13 mouse cellular contexts compared by ENCODE assay signal in the genomic region with DNA sequence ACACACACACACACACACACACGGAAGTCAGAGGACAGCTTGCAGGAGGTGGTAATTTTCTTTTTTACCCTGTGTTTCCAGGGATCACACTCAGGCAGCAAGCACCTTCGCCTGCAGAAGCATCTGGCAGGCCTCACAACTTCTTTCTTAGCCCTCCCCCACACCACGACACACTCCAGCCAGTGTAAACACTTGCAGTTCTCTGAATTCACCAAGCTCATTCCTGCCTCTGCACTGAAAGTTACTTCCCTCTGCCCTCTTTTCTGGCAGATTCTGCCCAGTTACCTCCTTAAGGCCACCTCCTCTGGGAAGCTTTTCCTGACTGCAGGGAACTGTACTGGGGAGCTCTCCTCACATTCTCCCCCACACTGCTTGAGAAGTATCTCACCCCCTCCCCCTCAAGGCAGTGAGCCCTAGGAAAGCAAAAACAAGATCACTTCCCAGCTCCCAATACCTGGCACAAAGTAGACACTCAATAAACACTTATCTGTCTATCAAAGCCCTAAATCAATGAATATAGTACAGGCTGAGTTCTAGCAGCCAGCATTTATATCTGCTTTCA.
A peak's percentile ranks its signal among the peaks of the same experiment; 100 is the strongest.
DNase-seq lines count a peak whose midpoint lies in the region; ATAC-seq lines count a peak whose summit lies in the region.
"Had no signal": no experiment of that assay in that cellular context is flagged by ENCODE, and none has a peak within 500 bp of the region (broad histone marks: within the 10 kb centered on the region; RNA-seq: fewer than 3 reads in every experiment).

No protein-coding gene starts in this region.

- no peaks in the 10 kb centered on the region for H3K9me3 ChIP-seq in intestine, embryonic 16.5 days (ENCODE audit: control insufficient read depth, low read length)
- H3K9me3 ChIP-seq: hindbrain, embryonic 12.5 days; limb, embryonic 15.5 days had no signal

- intact Hi-C loops in gastrocnemius, postnatal 36 days (cut with DNase I) = no loop called here

- no peaks in the 10 kb centered on the region for H3K27me3 ChIP-seq in intestine, embryonic 16.5 days (replicated peaks; ENCODE audit: control insufficient read depth, insufficient read depth, low read length)
- H3K27me3 ChIP-seq: hindbrain, embryonic 12.5 days; limb, embryonic 15.5 days; Patski had no signal

- ATAC-seq in intestine, embryonic 16.5 days = peak; percentile 44; the same call in 1 of the 2 replicates
- ATAC-seq: forebrain, embryonic 14.5 days had no signal

- peak; percentile 34 for DNase-seq in adrenal gland, adult 2 months
- DNase-seq in adrenal gland, adult 18-20 months (ENCODE audit: low spot score in 2 of 2) = no peak
- DNase-seq in left cerebral cortex, adult 11 months (ENCODE audit: low spot score) = peak; percentile 3
- DNase-seq in left cerebral cortex, adult 8-10 months (ENCODE audit: low spot score in 2 of 2) = no peak
- DNase-seq in lung, postnatal 4 days = peak; percentile 65 to 78
- no peak for DNase-seq in gastrocnemius, postnatal 36 days
- no peak for DNase-seq in thymus, postnatal 25 days
- DNase-seq: cerebellum, adult 2 months had no signal

- peak overlapping the region; percentile 76 for H3K27ac ChIP-seq in intestine, embryonic 16.5 days (ENCODE audit: low read length)
- H3K27ac ChIP-seq: hindbrain, embryonic 12.5 days; limb, embryonic 15.5 days had no signal

- peaks cover 5% of the 10 kb centered on the region for H3K4me1 ChIP-seq in intestine, embryonic 16.5 days (ENCODE audit: control insufficient read depth, insufficient read depth, low read length)
- H3K4me1 ChIP-seq: hindbrain, embryonic 12.5 days had no signal

- no peak overlapping the region for H3K9ac ChIP-seq in intestine, embryonic 16.5 days (ENCODE audit: low read depth, low read length)
- H3K9ac ChIP-seq: hindbrain, embryonic 12.5 days; limb, embryonic 15.5 days had no signal

- WGBS in intestine, embryonic 16.5 days = 39% methylated on average over 3 of the region's 3 CpGs

- H3K4me3 ChIP-seq in intestine, embryonic 16.5 days (ENCODE audit: low read length) = no peak overlapping the region
- H3K4me3 ChIP-seq: hindbrain, embryonic 12.5 days; limb, embryonic 15.5 days had no signal

- H3K36me3 ChIP-seq in intestine, embryonic 16.5 days (ENCODE audit: control insufficient read depth, insufficient read depth, low read length) = no peaks in the 10 kb centered on the region
- H3K36me3 ChIP-seq: hindbrain, embryonic 12.5 days; limb, embryonic 15.5 days had no signal

- H3K4me2 ChIP-seq in intestine, embryonic 16.5 days (ENCODE audit: low read depth, low read length) = no peak overlapping the region
- H3K4me2 ChIP-seq: hindbrain, embryonic 12.5 days; limb, embryonic 15.5 days had no signal

Comparison
In these comparisons a context has a peak if more than half of its experiments do, and no peak if none do; other contexts are left out.
1. DNase-seq: peak in adrenal gland, adult 2 months (single experiment), left cerebral cortex, adult 11 months (single experiment) and lung, postnatal 4 days (2 of 2); none in adrenal gland, adult 18-20 months (0 of 2), left cerebral cortex, adult 8-10 months (0 of 2), gastrocnemius, postnatal 36 days (0 of 2) and thymus, postnatal 25 days (single experiment).